Mouse (Mus musculus) neural tube, embryonic 10.5 days (tissue): ENCODE data around the gene Smpdl3b.

Experiments
- DNase-seq: peaks from one replicate; pipeline ENCODE4 v3.0.0-alpha.2; 2017; ENCODE audit warnings: low spot score; ENCODE audit errors: extremely low spot score

The Smpdl3b gene

DNA sequence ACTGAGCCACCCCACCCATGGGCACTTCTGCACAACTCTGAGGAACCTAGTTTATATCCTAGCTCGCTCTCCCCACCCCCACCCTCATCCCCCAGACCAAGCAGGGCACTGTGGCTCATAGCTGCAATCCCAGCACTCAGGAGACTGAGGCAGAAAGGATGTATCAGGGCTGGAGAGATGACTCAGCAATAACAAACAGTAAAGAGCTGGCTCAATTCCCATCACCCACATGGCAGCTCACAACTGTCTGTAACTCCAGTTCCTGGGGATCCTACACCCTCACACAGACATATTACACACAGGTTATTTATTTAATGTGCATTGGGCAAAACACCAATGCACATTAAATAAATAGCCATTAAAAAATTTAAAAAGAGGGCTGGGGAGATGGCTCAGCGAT is 21.7 kb downstream of the Smpdl3b start:
- DNase-seq: no peak

DNA sequence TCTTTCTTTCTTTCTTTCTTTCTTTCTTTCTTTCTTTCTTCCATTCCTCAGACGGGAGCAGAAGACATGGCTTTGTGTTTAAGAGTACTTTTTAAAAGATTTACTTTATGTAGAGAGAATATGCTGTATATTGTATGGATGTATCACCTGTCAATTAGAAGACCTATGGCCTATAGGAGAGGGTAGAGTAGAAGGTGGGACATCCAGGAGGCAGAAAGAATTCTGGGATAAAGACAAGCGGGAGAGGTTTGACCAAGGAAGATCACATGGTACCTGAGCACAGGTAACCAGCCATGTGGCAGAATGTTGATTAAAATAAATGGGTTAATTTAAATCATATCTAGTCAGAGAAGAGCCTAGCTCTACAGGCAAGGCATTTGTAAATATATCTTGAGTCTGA is 22.3 kb downstream of the Smpdl3b start:
- no peak for DNase-seq

DNA sequence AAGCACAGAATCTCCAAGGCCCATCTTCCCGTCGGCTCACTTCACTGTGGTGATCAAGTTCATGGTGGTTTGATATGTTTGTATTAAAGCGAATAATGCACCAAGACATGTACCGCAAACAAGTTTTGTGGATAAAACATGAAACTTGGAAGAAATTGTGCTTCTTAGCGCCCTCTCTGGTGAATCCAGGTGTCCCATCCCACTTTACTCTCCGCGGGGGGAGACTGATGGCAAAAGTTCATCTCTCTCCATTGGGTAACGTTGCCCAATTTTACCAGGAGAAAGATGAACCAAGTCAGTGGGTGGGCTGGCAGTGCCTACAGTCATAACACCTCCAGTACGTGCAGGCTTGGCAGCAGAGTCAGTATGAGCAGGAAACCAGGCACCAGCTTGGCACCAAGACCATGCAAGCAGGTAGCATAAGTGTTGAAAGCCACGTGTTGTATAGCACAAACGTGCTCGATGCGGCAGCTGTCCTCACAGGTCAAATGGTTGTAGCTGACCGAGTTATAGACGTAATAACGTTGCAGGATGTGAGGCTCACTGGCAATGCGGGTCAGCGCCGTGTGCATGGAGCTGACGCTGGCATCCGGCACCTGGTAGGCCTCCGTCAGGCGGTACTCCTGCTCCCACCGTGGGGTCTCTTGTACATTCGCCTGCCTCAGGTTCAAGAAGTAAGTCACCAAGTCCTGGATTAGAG is 23.8 kb downstream of the Smpdl3b start:
- DNase-seq: no peak

DNA sequence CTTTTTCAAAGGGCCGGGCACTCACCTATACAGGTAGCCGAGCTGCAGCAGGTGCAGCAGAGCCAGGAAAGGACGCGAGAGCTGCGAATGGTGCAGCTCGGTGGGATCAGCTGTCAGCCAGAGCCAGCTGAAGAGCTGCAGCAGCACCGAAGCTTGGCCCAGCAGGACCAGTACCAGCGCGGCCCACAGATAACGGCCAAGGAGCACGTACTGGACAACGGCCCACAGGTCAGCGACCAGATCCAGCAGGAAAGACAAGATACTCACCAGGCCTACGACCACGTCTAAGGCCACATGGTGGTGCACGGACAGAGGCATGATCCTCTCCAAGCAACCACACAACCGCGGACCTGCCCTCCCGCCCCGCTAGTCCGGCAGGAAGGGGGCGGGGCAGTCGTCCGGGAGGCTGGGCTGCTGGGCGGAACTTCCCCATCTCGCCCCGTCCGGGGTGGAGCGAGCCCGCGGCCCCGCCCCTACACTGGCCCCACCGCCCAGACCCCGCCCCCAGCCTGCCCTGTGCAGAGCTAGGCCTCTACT is 24.8 kb downstream of the Smpdl3b start, which contains the start of gene Xkr8:
Gene Xkr8 (minus strand): TSS at position 399 of the 537 bp plus-strand sequence.
- peak; percentile 90 for DNase-seq

- DNase-seq: peak; percentile 17
Measured at GRCm38 (mm10) chr4:132731616-132732015, 25.4 kb downstream of the Smpdl3b start.

DNA sequence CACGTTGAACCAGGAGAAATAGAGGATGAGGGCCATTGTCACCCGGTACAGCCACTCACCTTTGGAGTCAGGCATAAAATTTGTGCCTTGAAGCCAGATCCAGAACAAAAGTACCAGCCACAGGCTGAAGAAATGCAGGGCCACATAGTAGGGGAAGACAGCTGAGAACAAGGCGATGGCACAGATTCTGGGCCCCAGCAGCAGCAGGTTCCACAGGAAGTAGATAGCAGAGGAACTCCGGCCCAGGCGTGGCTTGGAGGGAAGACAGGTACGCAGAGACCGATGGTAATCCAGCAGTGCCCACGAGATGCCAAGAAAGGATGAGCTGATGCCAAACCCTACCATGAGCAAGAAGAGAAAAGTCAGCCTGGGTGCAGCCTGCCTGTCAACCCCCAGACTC is 28.8 kb downstream of the Smpdl3b start:
- no peak for DNase-seq

DNA sequence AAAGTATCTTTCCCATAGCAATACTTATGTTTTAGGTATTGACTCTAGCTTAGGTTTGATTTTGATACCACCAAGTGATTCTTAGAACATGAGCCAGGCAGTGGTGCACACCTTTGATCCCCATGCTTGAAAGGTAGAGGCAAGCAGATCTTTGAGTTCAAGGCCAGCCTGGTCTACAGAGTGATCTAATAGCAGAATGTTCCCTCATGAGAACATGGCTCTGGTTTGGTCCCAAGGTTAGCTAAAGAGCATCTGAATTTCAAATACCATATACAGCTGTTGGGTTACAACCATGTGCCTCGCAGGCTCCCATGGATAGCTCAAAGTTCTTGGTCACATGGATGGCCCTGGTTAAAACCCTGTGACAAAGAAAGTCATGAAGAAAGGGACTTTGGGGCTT is 38.8 kb downstream of the Smpdl3b start:
- no peak for DNase-seq

- DNase-seq: no peak
Measured at GRCm38 (mm10) chr4:132713181-132713580, 43.9 kb downstream of the Smpdl3b start.

DNA sequence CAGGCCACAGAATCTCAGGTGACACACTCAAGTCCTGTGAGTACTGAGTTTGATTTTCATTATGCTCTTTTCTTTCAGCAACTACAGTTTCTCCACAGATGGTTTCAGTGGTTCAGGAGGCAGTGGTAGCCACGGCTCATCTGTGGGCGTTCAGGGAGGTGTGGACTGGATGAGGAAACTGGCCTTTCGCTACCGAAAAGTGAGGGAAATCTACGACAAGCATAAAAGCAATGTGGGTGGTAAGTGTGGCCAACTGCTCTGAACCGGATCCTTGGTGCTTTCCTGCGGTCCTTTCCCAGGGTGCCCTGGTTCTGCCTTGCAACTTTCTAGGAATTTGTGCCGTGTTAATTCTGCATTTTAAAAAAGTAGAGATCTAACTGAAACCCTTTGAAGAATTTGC is 50.2 kb downstream of the Smpdl3b start:
- DNase-seq: no peak

- DNase-seq: no peak
Measured at GRCm38 (mm10) chr4:132702076-132702475, 55.0 kb downstream of the Smpdl3b start.

DNA sequence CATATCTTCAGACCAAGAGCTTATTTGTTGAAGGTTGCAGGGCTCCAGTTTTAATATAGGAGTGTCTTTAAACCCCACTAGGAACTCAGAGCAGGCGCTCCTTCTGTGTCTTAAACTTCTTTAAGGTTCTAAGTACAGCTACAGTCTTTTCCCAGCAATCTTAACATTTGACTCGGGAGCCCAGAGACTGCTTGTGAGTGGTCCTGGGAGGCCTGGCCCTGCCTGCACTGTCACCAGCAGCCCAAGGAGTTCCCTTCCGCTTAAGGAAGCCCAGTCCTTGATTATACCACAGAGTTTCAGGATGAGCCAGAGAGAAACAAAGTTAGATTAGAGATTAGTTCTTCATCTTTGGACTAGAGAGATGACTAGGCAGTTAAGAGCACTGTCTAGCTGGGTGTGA is 63.7 kb downstream of the Smpdl3b start:
- DNase-seq: no peak

- DNase-seq: no peak
Measured at GRCm38 (mm10) chr4:132689634-132690033, 67.4 kb downstream of the Smpdl3b start.
